Mouse (Mus musculus) MEL (cell line): ENCODE data around the gene Chsy1. TPM values are rescaled to one million over a fixed set of nuclear protein-coding genes. Genes with fewer than 3 reads are reported as not detected.

Experiments
- DNase-seq: peaks from one replicate; pipeline ENCODE4 v3.0.0; 2011; ENCODE audit warnings: low read depth, low spot score
- H3K27ac ChIP-seq: 2 replicates; pipeline ENCODE4 v1.5.1; 2012; ENCODE audit warnings: low read depth, mild to moderate bottlenecking, control low read depth, low read length, moderate library complexity; ENCODE audit not compliant: control insufficient read depth
- H3K27me3 ChIP-seq, 2 experiments: fragments of 150-350 bp in 1 of 2; sonication (generic) in 1 of 2; 2 replicates each; pipeline ENCODE4 v1.6.1; 2012; ENCODE audit warnings: low read length in 2 of 2, mild to moderate bottlenecking in 2 of 2, improper control_type of control experiment in 1 of 2, moderate library complexity in 1 of 2; ENCODE audit not compliant: insufficient read depth in 2 of 2, control insufficient read depth in 1 of 2
- H3K36me3 ChIP-seq, 2 experiments: 2 replicates each; pipeline ENCODE4 v1.6.1; 2012 to 2014; ENCODE audit warnings: low read length in 2 of 2, improper control_type of control experiment in 1 of 2, inconsistent platforms in 1 of 2, mild to moderate bottlenecking in 1 of 2; ENCODE audit not compliant: insufficient read depth in 2 of 2, control insufficient read depth in 1 of 2
- H3K4me1 ChIP-seq, 2 experiments: fragments of 150-350 bp in 1 of 2; sonication (generic) in 1 of 2; 2 replicates each; pipeline ENCODE4 v1.6.1; 2012; ENCODE audit warnings: low read length in 2 of 2, improper control_type of control experiment in 1 of 2, mild to moderate bottlenecking in 1 of 2; ENCODE audit not compliant: insufficient read depth in 2 of 2, control insufficient read depth in 1 of 2
- H3K4me3 ChIP-seq, 2 experiments: fragments of 150-350 bp in 1 of 2; sonication (generic) in 1 of 2; 2 replicates each; pipeline ENCODE4 v1.5.1; 2012; ENCODE audit warnings: low read depth in 2 of 2, low read length in 2 of 2, mild to moderate bottlenecking in 2 of 2, moderate library complexity in 2 of 2, control low read depth in 1 of 2, improper control_type of control experiment in 1 of 2; ENCODE audit not compliant: control insufficient read depth in 1 of 2, insufficient read depth in 1 of 2
- H3K79me2 ChIP-seq: 2 replicates; pipeline ENCODE4 v1.6.1; 2012; ENCODE audit warnings: mild to moderate bottlenecking, low read length, moderate library complexity; ENCODE audit not compliant: control insufficient read depth, poor library complexity, insufficient read depth
- H3K9ac ChIP-seq: 2 replicates; pipeline ENCODE4 v1.6.1; 2012; ENCODE audit warnings: low read depth, mild to moderate bottlenecking, control low read depth, low read length, moderate library complexity; ENCODE audit not compliant: control insufficient read depth, poor library complexity, severe bottlenecking
- H3K9me3 ChIP-seq: fragments of 150-350 bp; sonication (generic); replicated peaks from 2 replicates; pipeline ENCODE4 v1.6.1; 2012; ENCODE audit warnings: mild to moderate bottlenecking, low read length, improper control_type of control experiment, moderate library complexity; ENCODE audit not compliant: insufficient read depth
- CHD2 ChIP-seq: IDR thresholded peaks from 2 replicates; pipeline ENCODE4 v1.6.1; 2011; ENCODE audit warnings: low read length, improper control_type of control experiment
- ELF1 ChIP-seq: IDR thresholded peaks from 2 replicates; pipeline ENCODE4 v1.6.1; 2014; ENCODE audit warnings: low read depth, mild to moderate bottlenecking, inconsistent platforms, low read length, improper control_type of control experiment, moderate library complexity
- EP300 ChIP-seq, 2 experiments: IDR thresholded peaks; 2 replicates each; pipeline ENCODE4 v1.6.1; 2011; ENCODE audit warnings: improper control_type of control experiment in 2 of 2, low read length in 2 of 2, low read depth in 1 of 2, mild to moderate bottlenecking in 1 of 2
- ETS1 ChIP-seq: IDR thresholded peaks from 2 replicates; pipeline ENCODE4 v1.6.1; 2012; ENCODE audit warnings: low read depth, mild to moderate bottlenecking, inconsistent platforms, low read length, improper control_type of control experiment, moderate library complexity
- GATA1 ChIP-seq: IDR thresholded peaks from 2 replicates; pipeline ENCODE4 v1.6.1; 2011; ENCODE audit warnings: low read depth, low read length, improper control_type of control experiment
- JUND ChIP-seq: IDR thresholded peaks from 2 replicates; pipeline ENCODE4 v1.6.1; 2011; ENCODE audit warnings: low read depth, mild to moderate bottlenecking, improper control_type of control experiment, low read length
- MAX ChIP-seq: IDR thresholded peaks from 2 replicates; pipeline ENCODE4 v1.6.1; 2011; ENCODE audit warnings: low read length, improper control_type of control experiment
- POLR2A ChIP-seq, 2 experiments: IDR thresholded peaks; 2 replicates each; pipeline ENCODE4 v1.6.1; 2011 to 2012; ENCODE audit warnings: low read length in 2 of 2, mild to moderate bottlenecking in 2 of 2, control low read depth in 1 of 2, improper control_type of control experiment in 1 of 2, low read depth in 1 of 2, moderate library complexity in 1 of 2; ENCODE audit not compliant: control insufficient read depth in 1 of 2, insufficient read depth in 1 of 2, poor library complexity in 1 of 2
- RAD21 ChIP-seq: IDR thresholded peaks from 2 replicates; pipeline ENCODE4 v1.6.1; 2011; ENCODE audit warnings: mild to moderate bottlenecking, low read depth, low read length, improper control_type of control experiment
- RCOR1 ChIP-seq: IDR thresholded peaks from 2 replicates; pipeline ENCODE4 v1.6.1; 2012; ENCODE audit warnings: low read depth, mild to moderate bottlenecking, inconsistent platforms, low read length, improper control_type of control experiment
- SIN3A ChIP-seq: IDR thresholded peaks from 2 replicates; pipeline ENCODE4 v1.6.1; 2012; ENCODE audit warnings: low read length, improper control_type of control experiment, inconsistent platforms
- TAL1 ChIP-seq: IDR thresholded peaks from 2 replicates; pipeline ENCODE4 v1.6.1; 2012; ENCODE audit warnings: mild to moderate bottlenecking, inconsistent platforms, low read length, moderate library complexity, mixed read lengths
- USF1 ChIP-seq: IDR thresholded peaks from 2 replicates; pipeline ENCODE4 v1.6.1; 2014; ENCODE audit warnings: low read depth, mild to moderate bottlenecking, inconsistent platforms, low read length, improper control_type of control experiment, moderate library complexity
- ZKSCAN1 ChIP-seq: IDR thresholded peaks from 2 replicates; pipeline ENCODE4 v1.6.1; 2012; ENCODE audit warnings: low read depth, mild to moderate bottlenecking, inconsistent platforms, low read length, improper control_type of control experiment, moderate library complexity
- ZMIZ1 ChIP-seq: IDR thresholded peaks from 2 replicates; pipeline ENCODE4 v1.6.1; 2012; ENCODE audit warnings: low read depth, mild to moderate bottlenecking, inconsistent platforms, low read length, improper control_type of control experiment, moderate library complexity
- ZNF384 ChIP-seq: IDR thresholded peaks from 2 replicates; pipeline ENCODE4 v1.6.1; 2012; ENCODE audit warnings: low read depth, mild to moderate bottlenecking, inconsistent platforms, low read length, improper control_type of control experiment
- polyA plus RNA-seq, 2 experiments: library from polyadenylated mRNA; stranded (reverse) in 1 of 2; unstranded in 1 of 2; fragments of >175 nt in 1 of 2; fragments of >200 nt in 1 of 2; gene quantifications; 2 replicates each; pipeline versions ENCODE4 v1.2.1 to v1.2.4; 2012; ENCODE audit warnings: low replicate concordance in 2 of 2, low read depth in 1 of 2; ENCODE audit not compliant: insufficient read length in 2 of 2, insufficient read depth in 1 of 2, missing spikeins in 1 of 2
- total RNA-seq: library from RNA; depleted of rRNA; stranded (reverse); fragments of 300-350 nt; gene quantifications from 2 replicates; pipeline ENCODE4 v1.2.3, GENCODE M21; 2012

The Chsy1 gene
- total and polyA plus RNA-seq, 3 experiments: 8.5 to 10.3 TPM; not detected in 1

GRCm38 (mm10) chr7:66134154-66134553 is 24.8 kb downstream of the Chsy1 start:
- no peak for DNase-seq
- Histone ChIP-seq H3K4me3 (no peak overlapping the region), H3K27me3 (no peaks in the 10 kb centered on the region), H3K9ac (no peak overlapping the region), H3K36me3 (peaks cover 0 to 18% of the 10 kb centered on the region in 2 experiments; a peak in 2 of 4 replicates), H3K9me3 (no peaks in the 10 kb centered on the region), H3K79me2 (peaks cover 6% of the 10 kb centered on the region; the same call in 1 of the 2 replicates), H3K4me1 (peaks cover 14 to 18% of the 10 kb centered on the region in 2 experiments; a peak in 3 of 4 replicates), H3K27ac (no peak overlapping the region)
- TF ChIP-seq ELF1: no peak
- no peak for TF ChIP-seq TAL1
- TF ChIP-seq USF1: no peak

DNA sequence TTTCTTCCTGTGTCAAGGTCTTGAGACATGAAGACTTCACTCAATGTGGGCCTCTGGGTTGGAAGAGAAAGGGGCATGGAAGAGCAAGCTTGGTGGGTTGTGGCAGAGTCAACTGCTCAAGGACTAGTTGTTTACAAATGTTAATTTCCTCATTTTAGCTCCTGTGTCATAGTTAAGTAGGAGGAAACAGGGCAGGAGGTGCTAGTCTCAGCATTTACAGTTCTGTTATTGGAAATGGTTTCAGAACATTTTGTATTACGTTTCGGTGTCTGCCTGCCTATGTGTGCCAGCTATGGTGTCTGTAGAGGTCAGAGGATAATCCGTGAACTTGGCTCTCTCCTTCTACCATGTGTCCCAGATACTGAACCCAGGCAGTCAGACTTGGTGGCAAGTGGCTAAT is 26.3 kb downstream of the Chsy1 start:
- Histone ChIP-seq H3K4me1 (peaks cover 14 to 18% of the 10 kb centered on the region in 2 experiments; a peak in 3 of 4 replicates), H3K79me2 (peaks cover 4% of the 10 kb centered on the region; the same call in 1 of the 2 replicates), H3K9ac (no peak overlapping the region), H3K27ac (no peak overlapping the region), H3K36me3 (peaks cover 0 to 18% of the 10 kb centered on the region in 2 experiments; a peak in 2 of 4 replicates), H3K9me3 (no peaks in the 10 kb centered on the region), H3K27me3 (no peaks in the 10 kb centered on the region), H3K4me3 (no peak overlapping the region)
- DNase-seq: peak; percentile 45
- 0 out of 2 replicates have a peak, but pooled peaks have one; percentile 19 for TF ChIP-seq SIN3A
- TF ChIP-seq MAX: 0 out of 2 replicates have a peak, but pooled peaks have one; percentile 15
- TF ChIP-seq JUND: no peak

GRCm38 (mm10) chr7:66136187-66136586 is 26.9 kb downstream of the Chsy1 start:
- peaks cover 0 to 18% of the 10 kb centered on the region in 2 experiments; a peak in 2 of 4 replicates for H3K36me3 ChIP-seq
- H3K4me3 ChIP-seq: no peak overlapping the region
- peak; percentile 49 for DNase-seq
- no peaks in the 10 kb centered on the region for H3K9me3 ChIP-seq
- H3K9ac ChIP-seq: no peak overlapping the region
- no peak overlapping the region for H3K27ac ChIP-seq
- H3K79me2 ChIP-seq: peaks cover 3% of the 10 kb centered on the region; the same call in 1 of the 2 replicates
- H3K27me3 ChIP-seq: no peaks in the 10 kb centered on the region
- peaks cover 14 to 18% of the 10 kb centered on the region in 2 experiments; a peak in 3 of 4 replicates for H3K4me1 ChIP-seq
- no peak for TF ChIP-seq ZMIZ1
- no peak for TF ChIP-seq RAD21
- TF ChIP-seq GATA1: peak; percentile 62
- TF ChIP-seq EP300 (IDR thresholded peaks at IDR 0.05; ENCODE audit: low read depth in 1 of 2, low read length in 2 of 2): peak; percentile 46 to 69; a peak in 3 of 4 replicates
- no peak for TF ChIP-seq POLR2A (IDR thresholded peaks at IDR 0.05; ENCODE audit: control insufficient read depth in 1 of 2, insufficient read depth in 1 of 2, low read depth in 1 of 2, low read length in 2 of 2, poor library complexity in 1 of 2)
- no peak for TF ChIP-seq MAX
- no peak for TF ChIP-seq ETS1
- TF ChIP-seq RCOR1: 0 out of 2 replicates have a peak, but pooled peaks have one; percentile 26
- peak; percentile 80 for TF ChIP-seq ZNF384
- no peak for TF ChIP-seq USF1
- no peak for TF ChIP-seq CHD2
- TF ChIP-seq ZKSCAN1: no peak
